Mouse (Mus musculus) adrenal gland, postnatal 10 days (tissue): ENCODE data around the gene Camk2b. TPM values are rescaled to one million over a fixed set of nuclear protein-coding genes. Genes with fewer than 3 reads are reported as not detected.
"Not testable (repeated sequence)": the region's sequence is repeated elsewhere in the genome, so short reads cannot be mapped to it uniquely, and the experiment has no call there.

Experiments
- DNase-seq: peaks from one replicate; pipeline ENCODE4 v3.0.0; 2021; ENCODE audit warnings: mixed read lengths
- total RNA-seq, 2 experiments: library from RNA; stranded (reverse); gene quantifications; 2 replicates each; pipeline ENCODE4 v1.2.3; 2021

Gene Camk2b
- total RNA-seq, 2 experiments from 2014 or later = 15.7 to 30.4 TPM

- peak; percentile 67 for DNase-seq
These were observed 51.1 kb downstream of the Camk2b start for GRCm38 (mm10) chr11:6015011-6015431.

DNA sequence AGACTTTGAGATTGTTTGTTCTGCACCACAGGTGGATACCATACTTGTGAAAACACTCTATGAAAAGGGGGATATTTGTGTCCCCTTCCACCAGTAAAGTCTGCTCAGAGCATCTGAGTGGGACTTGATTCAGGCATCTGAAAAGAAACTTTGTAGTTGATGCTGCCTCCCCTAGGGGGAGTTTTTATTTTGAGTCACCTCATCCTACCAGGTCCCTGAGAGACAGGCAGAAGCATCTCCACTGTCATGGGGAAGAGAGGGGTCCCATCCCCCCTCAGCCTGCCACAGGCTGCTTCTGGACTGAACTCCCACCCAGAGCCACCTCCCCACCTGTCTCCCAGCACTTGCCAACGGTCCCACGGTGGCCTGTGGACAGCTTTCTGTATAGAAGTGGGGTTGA, 52.8 kb downstream of the Camk2b start:
- no peak for DNase-seq

GRCm38 (mm10) chr11:6011879-6012278, 54.3 kb downstream of the Camk2b start:
- DNase-seq = no peak

- not testable (repeated sequence) for DNase-seq
These were observed 55.2 kb downstream of the Camk2b start for GRCm38 (mm10) chr11:6010751-6011482.

GRCm38 (mm10) chr11:6007779-6008128, 58.4 kb downstream of the Camk2b start:
- DNase-seq = not testable (repeated sequence)

DNA sequence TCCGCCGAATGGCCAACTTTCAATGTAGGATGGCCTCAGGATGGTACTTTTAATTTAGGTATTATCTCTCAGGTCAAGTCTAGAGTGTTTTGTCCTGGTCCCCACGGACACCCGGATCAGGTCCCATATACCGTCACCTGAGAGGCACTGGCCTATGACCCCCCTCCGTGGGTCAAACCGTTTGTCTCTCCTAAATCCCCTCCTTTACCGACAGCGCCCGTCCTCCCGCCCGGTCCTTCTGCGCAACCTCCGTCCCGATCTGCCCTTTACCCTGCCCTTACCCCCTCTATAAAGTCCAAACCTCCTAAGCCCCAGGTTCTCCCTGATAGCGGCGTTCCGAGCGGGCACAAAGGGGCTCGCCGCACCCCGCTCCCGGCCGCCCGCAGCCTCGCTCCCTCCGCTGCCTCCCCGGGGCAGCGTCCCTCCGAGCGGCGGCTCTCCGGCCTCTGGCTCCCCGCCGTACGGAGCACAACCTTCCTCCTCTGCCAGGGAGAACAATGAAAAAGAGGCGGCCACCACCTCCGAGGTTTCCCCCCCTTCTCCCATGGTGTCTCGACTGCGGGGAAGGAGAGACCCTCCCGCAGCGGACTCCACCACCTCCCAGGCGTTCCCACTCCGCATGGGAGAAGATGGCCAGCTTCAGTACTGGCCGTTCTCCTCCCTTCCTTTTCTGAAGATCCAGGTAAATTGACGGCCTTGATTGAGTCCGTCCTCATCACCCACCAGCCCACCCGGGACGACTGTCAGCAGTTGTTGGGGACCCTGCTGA, 59.0 kb downstream of the Camk2b start:
- DNase-seq = not testable (repeated sequence)

DNA sequence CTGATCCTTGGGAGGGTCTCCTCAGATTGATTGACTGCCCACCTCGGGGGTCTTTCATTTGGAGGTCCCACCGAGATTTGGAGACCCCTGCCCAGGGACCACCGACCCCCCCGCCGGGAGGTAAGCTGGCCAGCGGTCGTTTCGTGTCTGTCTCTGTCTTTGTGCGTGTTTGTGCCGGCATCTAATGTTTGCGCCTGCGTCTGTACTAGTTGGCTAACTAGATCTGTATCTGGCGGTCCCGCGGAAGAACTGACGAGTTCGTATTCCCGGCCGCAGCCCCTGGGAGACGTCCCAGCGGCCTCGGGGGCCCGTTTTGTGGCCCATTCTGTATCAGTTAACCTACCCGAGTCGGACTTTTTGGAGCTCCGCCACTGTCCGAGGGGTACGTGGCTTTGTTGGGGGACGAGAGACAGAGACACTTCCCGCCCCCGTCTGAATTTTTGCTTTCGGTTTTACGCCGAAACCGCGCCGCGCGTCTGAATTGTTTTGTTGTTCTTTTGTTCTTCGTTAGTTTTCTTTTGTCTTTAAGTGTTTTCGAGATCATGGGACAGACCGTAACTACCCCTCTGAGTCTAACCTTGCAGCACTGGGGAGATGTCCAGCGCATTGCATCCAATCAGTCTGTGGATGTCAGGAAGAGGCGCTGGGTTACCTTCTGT, 59.7 kb downstream of the Camk2b start:
- not testable (repeated sequence) for DNase-seq

GRCm38 (mm10) chr11:6005374-6006043, 60.7 kb downstream of the Camk2b start:
- DNase-seq = not testable (repeated sequence)

GRCm38 (mm10) chr11:6003046-6003639, 63.0 kb downstream of the Camk2b start:
- no peak for DNase-seq

- DNase-seq = no peak
These were observed 64.0 kb downstream of the Camk2b start for GRCm38 (mm10) chr11:6001981-6002649.

DNA sequence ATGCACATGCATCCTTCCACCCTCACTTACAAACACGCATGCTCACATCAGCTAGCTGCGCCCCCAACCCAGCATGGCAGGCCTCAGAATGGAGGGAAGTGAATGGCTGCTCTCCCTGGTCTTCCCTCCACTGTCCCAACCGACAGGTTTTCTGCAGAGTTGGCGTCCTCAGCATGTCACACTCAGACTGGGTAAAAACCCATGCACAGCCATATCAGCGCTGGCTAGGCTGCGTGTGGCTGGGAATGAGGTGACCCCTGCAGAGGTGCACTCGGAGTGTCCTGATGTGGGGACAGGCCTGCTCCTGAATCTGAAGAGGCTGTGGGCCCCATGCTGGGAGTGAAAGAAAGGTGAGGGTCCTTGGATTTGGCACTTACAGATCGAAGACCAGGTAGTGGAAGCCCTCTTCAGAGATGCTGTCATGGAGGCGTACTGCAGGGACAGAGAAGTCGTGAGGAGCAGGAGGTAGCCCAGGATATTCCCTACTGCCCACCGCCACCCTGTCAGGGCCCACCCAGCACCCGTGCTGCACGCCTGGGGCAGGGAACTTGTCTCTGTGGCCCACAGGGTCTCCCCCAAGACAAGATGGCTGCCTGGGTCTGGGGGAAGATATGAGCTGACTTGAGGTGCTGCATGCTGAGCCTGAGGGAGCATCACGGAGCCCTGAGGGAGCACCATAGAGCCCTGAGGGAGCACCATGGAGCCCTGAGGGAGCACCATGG, 65.0 kb downstream of the Camk2b start:
- no peak for DNase-seq

DNA sequence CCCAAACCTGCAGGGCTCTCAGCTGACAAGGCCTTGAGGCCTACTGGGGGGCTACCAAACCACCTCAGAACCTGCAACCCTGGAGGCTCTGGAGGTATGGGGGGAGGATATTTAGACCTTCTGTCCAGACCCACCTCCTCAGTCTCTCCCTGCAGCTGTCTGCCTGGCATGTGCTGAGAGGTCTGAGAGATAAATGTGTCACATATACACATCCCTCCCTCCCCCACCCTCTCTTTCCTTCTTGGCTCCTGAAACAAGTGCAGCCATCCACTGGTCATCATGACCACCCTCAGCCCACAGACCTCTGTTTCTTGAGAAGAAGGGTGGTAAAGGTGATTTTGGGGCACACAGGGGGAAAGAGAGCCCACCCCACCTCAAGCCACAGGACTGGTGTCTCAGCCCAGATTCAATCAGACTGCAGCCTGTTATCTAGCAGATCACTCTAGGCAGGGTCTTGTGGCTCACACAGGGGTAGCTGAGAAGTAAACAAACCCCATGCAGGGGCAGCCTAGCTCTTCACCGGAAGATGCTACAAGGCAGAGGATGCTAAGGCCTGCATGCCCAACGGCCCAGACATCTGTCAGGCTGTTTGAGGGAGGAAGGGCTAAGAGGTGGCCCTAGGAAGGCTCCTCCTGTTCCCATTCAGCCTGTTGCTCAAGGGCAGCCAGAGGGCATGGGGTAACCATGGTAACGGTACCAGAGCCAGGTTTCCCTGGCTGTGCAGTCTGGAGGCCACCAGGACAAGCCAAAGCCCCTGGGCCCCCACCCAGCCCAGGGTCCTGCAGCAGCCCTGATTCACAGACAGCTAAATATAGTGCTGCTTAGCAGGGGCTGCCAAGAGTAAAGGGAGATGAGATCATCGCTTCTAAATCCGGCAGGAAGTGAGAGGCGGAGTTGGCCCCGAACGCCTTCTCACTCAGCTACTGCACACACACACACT, 66.1 kb downstream of the Camk2b start:
- peak; percentile 84 for DNase-seq

DNA sequence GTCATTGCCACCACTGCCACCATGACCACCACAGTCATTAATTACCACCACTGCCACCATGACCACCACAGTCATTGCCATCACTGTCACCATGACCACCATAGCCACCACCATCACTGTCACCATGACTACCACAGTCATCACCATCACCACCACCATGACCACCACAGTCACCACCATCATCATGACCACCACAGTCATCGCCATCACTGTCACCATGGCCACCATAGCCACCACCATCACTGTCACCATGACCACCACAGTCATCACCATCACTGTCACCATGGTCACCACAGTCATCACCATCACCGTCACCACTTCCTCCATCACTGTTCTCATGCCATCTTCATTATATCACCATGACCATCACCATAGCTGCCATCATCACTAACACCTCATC, 67.7 kb downstream of the Camk2b start:
- DNase-seq = no peak

- DNase-seq = peak; percentile 92
These were observed 70.2 kb downstream of the Camk2b start for GRCm38 (mm10) chr11:5995989-5996388.

DNA sequence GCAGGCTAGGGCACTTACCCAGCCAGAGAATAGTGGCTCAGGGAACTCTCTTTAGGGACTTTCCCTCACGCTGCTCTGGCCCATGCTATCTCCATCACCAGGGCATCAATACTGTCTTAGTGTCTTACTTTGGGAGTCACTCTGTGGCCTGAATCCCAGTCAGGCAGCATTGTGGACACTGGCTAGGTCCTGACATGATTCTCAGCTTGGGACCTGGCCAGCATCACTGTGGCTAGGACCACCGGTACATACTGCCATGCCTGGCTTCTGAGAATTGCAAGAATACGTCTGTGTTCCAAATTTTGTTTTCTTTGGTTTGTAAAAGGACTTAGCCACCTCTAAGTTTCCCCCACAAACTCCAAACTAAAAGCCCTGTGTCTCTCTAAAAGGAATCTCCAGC, 71.3 kb downstream of the Camk2b start:
- no peak for DNase-seq

- no peak for DNase-seq
These were observed 72.0 kb downstream of the Camk2b start for GRCm38 (mm10) chr11:5994212-5994611.

DNA sequence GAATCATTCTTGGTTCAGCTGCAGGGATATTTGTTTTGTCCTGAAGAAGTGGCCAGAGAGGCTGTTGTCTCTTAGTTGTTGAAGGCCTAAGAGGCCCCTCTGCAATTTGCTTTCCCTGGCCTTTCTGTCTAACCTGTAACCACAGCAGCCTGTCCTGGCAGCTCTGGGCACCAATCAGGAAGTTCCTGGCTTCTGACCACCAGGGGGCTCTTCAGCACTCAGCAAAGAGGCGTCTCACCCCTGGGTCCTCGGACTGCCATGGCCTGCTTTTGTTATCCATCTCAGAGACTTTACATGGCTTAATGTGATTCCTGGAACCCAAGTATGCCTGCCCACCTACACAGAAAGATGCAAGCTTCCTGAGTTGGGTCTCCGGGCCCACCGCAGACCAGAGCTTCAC, 75.3 kb downstream of the Camk2b start:
- peak; percentile 73 for DNase-seq

DNA sequence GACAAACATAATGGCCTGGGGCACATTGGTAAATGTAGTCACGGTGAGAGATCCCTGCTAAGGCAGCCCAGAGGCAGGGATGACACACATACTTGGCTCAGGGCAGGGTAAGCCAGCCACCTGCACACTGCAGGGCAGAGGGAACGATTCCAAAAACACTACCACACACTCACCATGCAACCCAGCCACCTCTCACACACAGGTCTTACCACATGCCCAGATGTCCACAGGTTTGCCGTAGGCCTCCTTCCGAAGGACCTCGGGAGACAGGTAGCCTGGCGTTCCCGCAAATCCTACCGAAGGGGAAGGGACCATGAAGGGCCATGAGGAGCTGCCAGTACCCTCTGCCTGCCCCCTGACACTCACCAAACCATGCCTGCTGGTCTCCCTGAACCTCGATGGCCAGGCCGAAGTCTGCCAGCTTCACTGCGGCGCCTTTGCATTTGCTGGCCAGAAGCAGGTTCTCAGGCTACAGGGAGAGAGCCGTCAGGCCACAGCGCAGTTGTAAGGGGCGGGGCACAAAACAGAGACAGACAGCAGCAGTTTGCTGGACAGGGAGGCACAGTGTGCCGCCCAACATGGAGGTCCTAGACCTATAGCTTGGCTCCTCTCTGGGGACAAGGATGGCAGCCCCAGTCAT, 76.1 kb downstream of the Camk2b start:
- DNase-seq = no peak

GRCm38 (mm10) chr11:5988126-5988525, 78.0 kb downstream of the Camk2b start:
- no peak for DNase-seq
